In the genomic region with DNA sequence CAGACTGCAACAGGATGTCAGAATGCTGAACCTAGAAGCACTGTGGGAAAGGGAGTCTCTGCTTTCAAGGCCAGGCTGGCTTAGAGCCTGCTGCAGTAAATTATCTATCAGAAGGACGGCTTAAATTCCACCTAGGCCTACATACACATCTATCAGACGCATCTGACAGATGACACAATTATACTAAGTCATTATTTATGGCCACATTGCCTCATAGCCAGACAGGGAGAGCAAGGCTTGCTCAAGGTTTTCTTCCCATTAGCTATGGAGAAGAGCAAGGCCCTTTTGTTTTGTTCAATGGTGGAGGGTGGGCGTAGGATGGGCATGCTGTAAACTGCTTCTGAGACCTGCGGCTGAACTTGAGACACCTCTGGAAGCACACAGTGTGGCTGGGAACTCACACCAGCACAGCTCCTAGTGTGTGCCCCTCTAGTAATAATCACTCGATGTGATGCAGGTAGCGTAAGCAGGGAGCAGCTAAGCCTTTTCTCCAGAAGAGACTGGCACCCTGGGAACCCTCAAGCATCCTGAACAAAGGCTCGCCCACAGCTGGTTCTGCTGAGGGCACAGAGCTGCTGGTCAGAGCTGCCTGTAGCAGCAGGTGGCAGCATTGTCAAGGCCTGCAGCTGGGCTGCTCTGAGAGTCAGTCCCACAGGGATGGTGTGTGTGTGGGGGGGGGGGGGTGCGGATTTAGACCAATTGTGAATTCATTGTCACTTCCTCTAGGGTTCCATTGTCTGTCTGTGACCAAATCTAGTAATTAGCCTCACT, we compare ENCODE assay signal across 9 mouse cellular contexts.
A peak's percentile ranks its signal among the peaks of the same experiment; 100 is the strongest.
DNase-seq lines count a peak whose midpoint lies in the region; ATAC-seq and TF ChIP-seq lines count a peak whose summit lies in the region.
"Had no signal": no experiment of that assay in that cellular context is flagged by ENCODE, and none has a peak within 500 bp of the region (broad histone marks: within the 10 kb centered on the region; RNA-seq: fewer than 3 reads in every experiment).

No protein-coding gene starts in this region.

- no peaks in the 10 kb centered on the region for H3K9me3 ChIP-seq in forebrain, embryonic 10.5 days
- H3K9me3 ChIP-seq in kidney, postnatal 0 days (replicated peaks; ENCODE audit: low read length) = no peaks in the 10 kb centered on the region
- no peaks in the 10 kb centered on the region for H3K9me3 ChIP-seq in neural tube, embryonic 11.5 days (ENCODE audit: control insufficient read depth, low read length)
- H3K9me3 ChIP-seq: liver, embryonic 13.5 days had no signal

- intact Hi-C loops in left cerebral cortex, postnatal 10 days (cut with DNase I) = loop anchor here (10.0 kb wide), 1 partner anchor 244 kb away; no protein-coding TSS in a partner anchor

- WGBS in forebrain, embryonic 10.5 days = 32% methylated on average over 8 of the region's 8 CpGs
- 33% methylated on average over 8 of the region's 8 CpGs for WGBS in kidney, postnatal 0 days
- WGBS in neural tube, embryonic 11.5 days = 32% methylated on average over 8 of the region's 8 CpGs

- peak; percentile 70 for TF ChIP-seq CTCF in kidney, postnatal 0 days (IDR thresholded peaks at IDR 0.05; ENCODE audit: low read depth)

- no peak overlapping the region for H3K9ac ChIP-seq in kidney, postnatal 0 days (ENCODE audit: low read depth, low read length)
- no peak overlapping the region for H3K9ac ChIP-seq in neural tube, embryonic 11.5 days (ENCODE audit: low read length)
- H3K9ac ChIP-seq: liver, embryonic 13.5 days had no signal

- H3K4me3 ChIP-seq in forebrain, embryonic 10.5 days = no peak overlapping the region
- no peak overlapping the region for H3K4me3 ChIP-seq in kidney, postnatal 0 days (replicated peaks; ENCODE audit: low read depth, low read length)
- no peak overlapping the region for H3K4me3 ChIP-seq in neural tube, embryonic 11.5 days (ENCODE audit: low read depth, low read length)
- H3K4me3 ChIP-seq: liver, embryonic 13.5 days had no signal

- peaks cover 11% of the 10 kb centered on the region for H3K4me1 ChIP-seq in forebrain, embryonic 10.5 days
- no peaks in the 10 kb centered on the region for H3K4me1 ChIP-seq in kidney, postnatal 0 days (replicated peaks; ENCODE audit: insufficient read depth, low read length)
- 0 out of 2 replicates have a peak, but pooled peaks cover 4% of the 10 kb centered on the region for H3K4me1 ChIP-seq in neural tube, embryonic 11.5 days (ENCODE audit: control insufficient read depth, insufficient read depth, low read length)
- H3K4me1 ChIP-seq: liver, embryonic 13.5 days had no signal

- DNase-seq in left cerebral cortex, postnatal 10 days (ENCODE audit: extremely low spot score in 1 of 2, low spot score in 2 of 2) = peak; percentile 23 to 57
- DNase-seq in left cerebral cortex, adult 18-20 months (ENCODE audit: low spot score in 2 of 2) = no peak
- DNase-seq in adipocyte (ENCODE audit: low spot score) = peak; percentile 77
- peak; percentile 47 for DNase-seq in forebrain, embryonic 10.5 days (ENCODE audit: extremely low spot score, low spot score)
- DNase-seq in kidney, postnatal 0 days (ENCODE audit: low spot score) = peak; percentile 38
- DNase-seq in neural tube, embryonic 11.5 days (ENCODE audit: low spot score) = peak; percentile 44
- DNase-seq in yolk sac, embryonic 10.5 days (ENCODE audit: low spot score) = no peak
- DNase-seq: liver, embryonic 13.5 days had no signal

- H3K27me3 ChIP-seq in forebrain, embryonic 10.5 days (ENCODE audit: poor library complexity, severe bottlenecking) = peaks cover 63% of the 10 kb centered on the region
- no peaks in the 10 kb centered on the region; the same call in 1 of the 2 replicates for H3K27me3 ChIP-seq in kidney, postnatal 0 days (ENCODE audit: insufficient read depth, low read length)
- H3K27me3 ChIP-seq in neural tube, embryonic 11.5 days (ENCODE audit: control insufficient read depth, insufficient read depth, low read length) = no peaks in the 10 kb centered on the region
- H3K27me3 ChIP-seq: liver, embryonic 13.5 days had no signal

- ATAC-seq in kidney, postnatal 0 days (replicated peaks; ENCODE audit: low FRiP score, low read depth) = no peak
- ATAC-seq in neural tube, embryonic 11.5 days (ENCODE audit: insufficient read depth, low FRiP score, low TSS enrichment) = peak; percentile 68
- no peak for ATAC-seq in granulocyte monocyte progenitor cell, adult 5-6 weeks (replicated peaks; ENCODE audit: poor library complexity, severe bottlenecking)

- H3K27ac ChIP-seq in forebrain, embryonic 10.5 days = peak overlapping the region; percentile 35; the same call in 1 of the 2 replicates
- no peak overlapping the region for H3K27ac ChIP-seq in kidney, postnatal 0 days
- no peak overlapping the region for H3K27ac ChIP-seq in neural tube, embryonic 11.5 days (ENCODE audit: low read depth, low read length)
- H3K27ac ChIP-seq: liver, embryonic 13.5 days had no signal

- no peaks in the 10 kb centered on the region for H3K36me3 ChIP-seq in forebrain, embryonic 10.5 days (replicated peaks)
- H3K36me3 ChIP-seq in kidney, postnatal 0 days (ENCODE audit: insufficient read depth, low read length) = no peaks in the 10 kb centered on the region
- no peaks in the 10 kb centered on the region for H3K36me3 ChIP-seq in neural tube, embryonic 11.5 days (ENCODE audit: control insufficient read depth, insufficient read depth, low read length)
- H3K36me3 ChIP-seq: liver, embryonic 13.5 days had no signal

- no peak overlapping the region for H3K4me2 ChIP-seq in kidney, postnatal 0 days (ENCODE audit: low read length)
- no peak overlapping the region for H3K4me2 ChIP-seq in neural tube, embryonic 11.5 days (ENCODE audit: low read depth)
- H3K4me2 ChIP-seq: liver, embryonic 13.5 days had no signal

Comparison
In these comparisons a context has a peak if more than half of its experiments do, and no peak if none do; other contexts are left out.
1. DNase-seq: peak in left cerebral cortex, postnatal 10 days (2 of 2), adipocyte (single experiment), forebrain, embryonic 10.5 days (single experiment), kidney, postnatal 0 days (single experiment) and neural tube, embryonic 11.5 days (single experiment); none in left cerebral cortex, adult 18-20 months (0 of 2) and yolk sac, embryonic 10.5 days (single experiment).